ENCODE assay signal across 10 mouse cellular contexts in genomic region chr15:8577480-8577881, GRCm38 (mm10). TPM values are rescaled to one million over a fixed set of nuclear protein-coding genes. Genes with fewer than 3 reads are reported as not detected.
DNase-seq lines count a peak whose midpoint lies in the region; ATAC-seq and TF ChIP-seq lines count a peak whose summit lies in the region.
"Had no signal": no experiment of that assay in that cellular context is flagged by ENCODE, and none has a peak within 500 bp of the region (broad histone marks: within the 10 kb centered on the region; RNA-seq: fewer than 3 reads in every experiment).

No protein-coding gene starts in this region.

- no peaks in the 10 kb centered on the region for H3K4me1 ChIP-seq in kidney, embryonic 14.5 days (ENCODE audit: control insufficient read depth, insufficient read depth, low read length)

- peak; percentile 48; the same call in 1 of the 2 replicates for TF ChIP-seq CTCF in brain, embryonic 14.5 days (IDR thresholded peaks at IDR 0.05; ENCODE audit: borderline replicate concordance, extremely low read depth, insufficient read depth, insufficient read length)

- no peaks in the 10 kb centered on the region for H3K9me3 ChIP-seq in kidney, embryonic 14.5 days (ENCODE audit: control insufficient read depth, low read length)

- no peaks in the 10 kb centered on the region for H3K27me3 ChIP-seq in kidney, embryonic 14.5 days (ENCODE audit: control insufficient read depth, insufficient read depth, low read length)

- 7% methylated on average over 3 of the region's 3 CpGs for WGBS in kidney, embryonic 14.5 days

- H3K27ac ChIP-seq in kidney, embryonic 14.5 days (ENCODE audit: low read depth, low read length), result no peak overlapping the region

- peak; percentile 13 for DNase-seq in kidney, adult 11 months
- peak; percentile 55 for DNase-seq in ES-CJ7 (ENCODE audit: low read depth, low spot score)
- DNase-seq in brain, embryonic 14.5 days (ENCODE audit: low read depth), result peak; percentile 51
- DNase-seq in gastrocnemius, postnatal 14 days, result peak; percentile 19
- DNase-seq in layer of hippocampus, adult 8-10 months (ENCODE audit: low spot score in 2 of 2), result peak; percentile 14 to 49
- DNase-seq in thymus, postnatal 10 days (ENCODE audit: low spot score in 2 of 2), result peak; percentile 60 to 78

- intact Hi-C loops in gastrocnemius, postnatal 14 days (cut with DNase I; ENCODE audit: low total_unique reads), result no loop called here

- no peak overlapping the region for H3K4me3 ChIP-seq in kidney, embryonic 14.5 days (ENCODE audit: low read length)

- H3K9ac ChIP-seq in kidney, embryonic 14.5 days (ENCODE audit: low read depth, low read length), result no peak overlapping the region

- no peak for TF ChIP-seq POLR2A in brain, embryonic 14.5 days (IDR thresholded peaks at IDR 0.05; ENCODE audit: borderline replicate concordance, extremely low read depth, insufficient read depth, insufficient read length, poor library complexity, severe bottlenecking)

- ATAC-seq in kidney, embryonic 14.5 days (ENCODE audit: low FRiP score, low TSS enrichment), result no peak
- peak; percentile 91 for ATAC-seq in megakaryocyte, adult 5-6 weeks (ENCODE audit: poor library complexity, severe bottlenecking)

- no peaks in the 10 kb centered on the region for H3K36me3 ChIP-seq in kidney, embryonic 14.5 days (ENCODE audit: control insufficient read depth, insufficient read depth, low read length)

- no peak overlapping the region for H3K4me2 ChIP-seq in kidney, embryonic 14.5 days (replicated peaks; ENCODE audit: low read depth, low read length)

RNA-seq across cellular contexts. Expression of gene Gm2310, which starts 57.7 kb away (rescaled TPM):
- not detected in 2 replicates for polyA plus RNA-seq in kidney, embryonic 14.5 days (2014; fragmentation: Nextera tagmentation; extraction: Ambion mirVana)
- polyA plus RNA-seq in brain, embryonic 14.5 days (2012; rRNA removed), result not detected in 2 replicates
- total RNA-seq in gastrocnemius, postnatal 14 days (2021), result not detected
- not detected for total RNA-seq in layer of hippocampus, adult 8-10 months (2022)
- total RNA-seq in megakaryocyte, adult 5-6 weeks (2015), result not detected in 2 replicates
- not detected in 2 replicates for total RNA-seq in megakaryocyte, adult 5-6 weeks (2017)
- total RNA-seq: layer of hippocampus, postnatal 25 days had no signal
- polyA plus RNA-seq: small intestine, adult 2 months had no signal

Comparison
In these comparisons a context has a peak if more than half of its experiments do, and no peak if none do; other contexts are left out.
1. DNase-seq: peak in every context shown above with its lines; median percentile 69 in thymus, postnatal 10 days; 55 in ES-CJ7; 51 in brain, embryonic 14.5 days; 32 in layer of hippocampus, adult 8-10 months; 19 in gastrocnemius, postnatal 14 days; 13 in kidney, adult 11 months.